Mouse (Mus musculus): ENCODE measurements around the gene Auts2.
A peak's percentile ranks its signal among the peaks of the same experiment; 100 is the strongest.

Auts2 gene

GRCm38 (mm10) chr5:131546414-131546813 lies 996.7 kb downstream of the Auts2 start:
- no peak for DNase-seq

- no peak for DNase-seq
These were observed 998.8 kb downstream of the Auts2 start for GRCm38 (mm10) chr5:131544381-131544780.

GRCm38 (mm10) chr5:131538311-131538915 lies 1004.7 kb downstream of the Auts2 start:
- DNase-seq: peak; percentile 84 to 89

GRCm38 (mm10) chr5:131537831-131538310 lies 1005.3 kb downstream of the Auts2 start:
- DNase-seq: peak; percentile 67 to 76

- DNase-seq: peak; percentile 78 to 87
These were observed 1005.9 kb downstream of the Auts2 start for GRCm38 (mm10) chr5:131537155-131537830.

- DNase-seq: no peak
These were observed 1007.4 kb downstream of the Auts2 start for GRCm38 (mm10) chr5:131535752-131536151.

DNA sequence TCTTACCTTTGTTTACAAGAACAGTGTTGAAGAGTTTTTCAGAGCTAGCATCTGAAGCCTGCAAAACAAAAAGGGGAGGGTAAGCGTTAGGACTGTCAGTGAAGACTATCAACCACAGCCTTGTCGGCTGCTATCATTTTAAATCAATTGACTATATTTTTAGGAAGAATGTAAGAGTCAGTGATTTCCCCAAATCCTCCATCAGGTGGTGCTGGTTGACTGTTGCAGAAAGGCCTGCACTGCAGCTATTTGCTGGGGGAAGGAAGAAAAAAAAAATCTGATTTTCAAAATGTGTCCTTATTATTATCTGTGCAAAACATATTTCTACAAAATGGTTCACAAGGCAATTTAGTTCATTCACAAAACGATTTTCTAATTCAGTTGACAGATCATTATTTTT lies 1009.3 kb downstream of the Auts2 start:
- DNase-seq: peak; percentile 68 to 71

DNA sequence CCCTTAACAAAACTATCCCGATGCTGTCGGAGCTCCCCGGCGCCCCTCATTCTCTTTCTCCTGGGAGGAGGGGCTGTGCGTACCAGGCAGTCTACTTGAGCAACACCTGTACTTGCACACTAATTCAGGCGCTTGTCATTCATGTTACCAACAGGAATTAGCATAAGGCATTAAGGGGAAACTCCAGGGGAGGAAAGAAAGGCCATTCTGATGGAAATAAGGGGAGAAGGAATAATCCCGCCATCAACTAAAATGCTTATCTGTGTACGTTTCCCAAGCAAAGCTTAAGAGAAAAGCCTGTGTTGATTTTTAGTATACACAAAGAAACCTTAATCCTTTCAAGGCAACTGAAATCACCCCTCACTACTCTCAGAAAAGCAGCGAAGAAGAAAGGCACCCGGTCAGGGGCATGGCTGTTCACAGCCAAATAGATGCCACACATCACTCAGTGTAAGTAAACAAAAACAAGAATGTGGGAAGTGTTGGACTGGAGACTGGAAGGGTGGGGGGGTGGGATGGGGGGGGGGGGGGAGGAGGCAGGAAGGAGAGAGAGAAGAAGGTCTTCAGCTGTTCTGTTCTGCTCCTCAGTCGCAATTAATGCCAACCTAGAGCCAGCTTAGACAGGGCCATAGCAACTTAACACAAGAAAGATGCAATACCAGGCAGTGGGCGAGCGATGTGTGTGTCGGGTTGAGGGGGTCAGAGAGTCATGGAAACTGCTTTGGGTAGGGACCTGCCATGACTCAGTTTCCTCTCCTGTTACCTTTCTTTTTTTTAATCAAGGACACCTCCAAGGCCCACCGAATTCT lies 1011.2 kb downstream of the Auts2 start:
- DNase-seq: no peak

GRCm38 (mm10) chr5:131530828-131531227 lies 1012.3 kb downstream of the Auts2 start:
- no peak for DNase-seq

GRCm38 (mm10) chr5:131526666-131527065 lies 1016.5 kb downstream of the Auts2 start:
- no peak for DNase-seq

DNA sequence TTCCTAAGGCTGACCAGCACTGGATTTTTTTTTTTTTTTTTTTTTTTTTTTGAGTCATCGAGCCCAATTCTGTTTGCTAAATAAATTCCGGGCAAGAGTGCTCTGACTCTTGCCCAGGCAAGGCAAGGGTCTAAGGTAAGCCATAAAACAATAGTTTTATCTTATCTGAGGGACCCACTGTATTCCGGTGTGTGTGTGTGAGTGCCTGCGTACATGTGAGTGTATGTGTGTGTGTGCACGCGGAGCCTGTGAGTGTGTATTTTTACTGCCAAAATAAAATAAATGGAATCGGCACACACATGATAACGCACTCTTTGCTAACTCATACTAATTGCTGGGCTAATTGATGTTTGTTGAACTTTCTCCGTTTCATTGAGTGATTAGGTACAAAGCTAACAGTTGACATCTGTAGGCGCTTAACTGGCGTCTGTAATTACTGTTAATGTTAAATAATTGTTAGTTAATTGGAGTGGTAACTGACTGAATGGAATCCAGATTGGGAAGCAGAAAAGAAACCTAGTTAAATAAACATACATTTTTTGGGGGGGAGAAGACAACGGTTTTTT lies 1018.2 kb downstream of the Auts2 start:
- no peak for DNase-seq

DNA sequence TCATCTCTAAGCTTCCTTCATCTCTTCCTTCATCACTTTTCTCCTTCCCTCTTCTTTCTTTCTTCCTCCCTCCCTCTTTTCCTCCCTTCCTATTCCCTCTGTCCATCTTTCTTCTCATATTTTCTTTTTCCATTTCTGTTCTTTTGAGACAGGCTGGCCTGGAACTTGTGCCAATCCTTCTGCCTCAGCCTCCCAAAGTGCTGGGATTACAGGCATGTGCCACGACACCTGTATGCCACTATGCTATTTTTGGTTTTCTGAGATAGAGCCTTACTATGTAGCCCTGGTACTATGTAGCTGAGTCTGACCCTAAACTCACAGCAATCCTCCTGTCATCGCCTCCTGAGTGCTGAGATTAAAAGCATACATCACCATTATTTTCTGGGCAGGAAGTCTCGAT lies 1023.6 kb downstream of the Auts2 start:
- no peak for DNase-seq

DNA sequence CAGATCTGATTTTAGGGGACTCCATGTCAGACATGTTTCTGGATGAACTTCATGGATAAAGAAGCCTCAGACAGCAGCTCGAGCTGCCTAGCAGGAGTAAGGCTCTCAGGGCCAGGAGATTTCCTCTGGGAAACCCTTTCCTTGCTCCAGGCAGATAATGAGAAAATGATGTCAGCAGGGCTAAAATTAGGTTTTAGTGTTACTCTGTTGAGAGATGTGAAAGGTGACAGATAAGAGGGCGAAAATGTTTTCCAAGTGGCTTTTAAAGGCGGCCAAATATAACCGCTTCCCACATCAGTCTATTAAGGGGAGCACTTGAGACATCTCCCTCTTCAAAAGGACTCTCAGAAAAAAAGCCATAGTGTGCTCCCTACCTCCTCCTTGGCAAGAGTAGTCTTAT lies 1025.5 kb downstream of the Auts2 start:
- no peak for DNase-seq

DNA sequence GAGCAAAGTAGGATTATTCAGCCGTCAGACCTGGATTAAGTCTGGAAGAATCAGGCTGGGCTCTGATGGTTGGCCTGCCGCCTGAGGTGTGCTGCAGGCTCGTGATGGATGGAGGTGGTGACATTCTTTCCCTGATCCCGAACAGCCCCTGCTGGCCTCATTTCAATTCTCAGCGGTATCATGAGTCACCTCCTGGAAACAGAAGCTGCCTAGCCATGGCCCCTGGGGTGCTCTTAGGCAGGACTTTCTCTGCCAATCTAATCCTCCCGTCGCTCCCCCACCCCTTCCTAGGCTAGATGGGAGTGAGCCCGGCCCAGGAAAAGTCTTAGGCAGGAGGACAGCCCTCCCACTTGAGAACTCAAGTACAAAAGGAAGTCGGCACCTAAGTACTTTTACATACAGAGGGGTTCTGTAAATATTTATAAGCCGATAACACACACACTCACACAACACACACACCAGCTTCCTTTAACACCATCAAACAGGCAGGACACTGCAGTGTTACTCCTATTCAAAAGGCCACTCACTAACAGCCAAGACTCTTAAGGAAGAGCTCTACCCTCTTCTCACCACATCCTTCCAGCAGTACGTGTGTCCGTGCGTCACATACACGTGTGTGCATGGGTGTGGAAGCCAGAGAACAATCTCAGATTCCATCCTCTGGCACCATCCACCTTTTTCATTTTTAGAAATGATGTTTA lies 1027.3 kb downstream of the Auts2 start:
- DNase-seq: peak; percentile 47 to 64

DNA sequence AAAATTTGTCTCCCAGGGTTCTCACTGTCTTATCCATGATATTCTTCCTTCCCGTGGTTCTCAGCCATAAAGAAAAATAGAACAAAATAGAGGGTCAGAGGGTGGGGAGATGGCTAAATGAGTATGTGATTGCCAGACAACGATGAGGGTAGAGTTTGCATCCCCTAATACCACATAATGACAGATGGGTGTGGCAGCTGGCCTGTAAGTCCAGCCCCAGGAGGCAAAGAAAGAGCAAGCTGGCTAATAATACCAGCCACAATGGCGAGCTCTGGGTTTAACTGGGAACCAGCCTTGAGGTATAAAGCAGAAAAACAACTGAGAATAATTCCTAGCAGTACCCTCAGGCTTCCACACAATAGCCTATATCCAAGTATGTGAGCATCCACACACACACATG lies 1029.4 kb downstream of the Auts2 start:
- DNase-seq: no peak

DNA sequence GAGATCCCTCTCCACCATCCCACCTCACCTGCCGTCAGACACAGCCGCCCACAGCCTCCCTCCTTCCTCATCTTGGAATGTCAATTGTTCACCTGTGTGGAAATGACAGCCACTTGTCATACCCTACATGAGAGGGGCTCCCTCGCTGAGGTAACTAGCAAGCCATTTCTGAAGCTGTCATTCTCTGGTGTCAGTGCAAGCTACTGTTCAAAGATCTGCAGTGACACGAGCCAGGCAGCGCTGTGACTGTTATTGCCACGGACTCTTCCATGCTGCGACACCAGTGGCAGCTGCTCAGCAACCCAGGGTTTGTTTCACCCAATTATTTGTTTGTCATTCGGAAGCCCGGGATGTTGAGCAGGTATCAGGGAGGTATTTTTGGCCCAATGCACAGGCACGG lies 1030.5 kb downstream of the Auts2 start:
- DNase-seq: no peak

GRCm38 (mm10) chr5:131510659-131511058 lies 1032.5 kb downstream of the Auts2 start:
- DNase-seq: no peak

GRCm38 (mm10) chr5:131509315-131509714 lies 1033.8 kb downstream of the Auts2 start:
- no peak for DNase-seq

- no peak for DNase-seq
These were observed 1044.3 kb downstream of the Auts2 start for GRCm38 (mm10) chr5:131498865-131499264.

- DNase-seq: no peak
These were observed 1046.5 kb downstream of the Auts2 start for GRCm38 (mm10) chr5:131496517-131497216.

DNA sequence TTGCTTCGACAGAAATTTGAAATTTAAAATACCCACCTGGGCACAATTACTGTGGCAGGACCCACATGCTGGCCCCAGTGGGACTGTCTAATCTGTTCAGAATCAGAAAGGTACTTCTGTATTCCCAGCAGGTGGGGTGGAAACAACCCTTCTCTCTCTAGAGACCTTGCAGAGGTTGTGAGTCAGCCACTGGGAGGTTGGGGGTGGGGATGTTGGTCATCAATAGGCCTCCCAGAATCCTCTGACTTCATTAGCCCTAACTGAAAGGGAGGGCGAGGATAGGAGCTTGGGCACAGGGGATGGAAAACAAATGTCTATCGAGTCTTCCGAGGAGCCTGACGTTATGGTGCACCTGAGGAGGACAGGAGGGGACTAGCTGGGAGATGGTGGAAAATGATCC lies 1048.6 kb downstream of the Auts2 start:
- no peak for DNase-seq

DNA sequence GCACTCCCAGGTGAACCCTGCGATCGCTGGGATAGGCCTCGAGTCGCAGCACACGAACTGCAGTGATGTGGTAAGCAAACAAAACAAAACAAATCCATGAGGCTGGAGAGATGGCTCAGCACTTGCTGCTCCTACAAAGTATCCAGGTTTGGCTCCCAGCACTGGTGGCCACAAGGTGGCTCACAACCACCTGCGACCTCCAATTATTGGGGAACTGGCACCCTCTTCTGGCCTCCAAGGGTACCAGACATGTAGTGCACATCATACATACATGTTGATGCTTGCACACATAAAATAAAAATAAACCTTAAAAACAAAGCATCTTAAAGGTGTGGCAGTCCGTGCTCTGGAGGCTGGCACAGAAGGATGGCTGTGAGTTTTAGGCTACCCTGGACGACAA lies 1050.6 kb downstream of the Auts2 start:
- DNase-seq: peak; percentile 16 to 39
